Mouse (Mus musculus): ENCODE measurements around the gene 9130213A22Rik. TPM values are rescaled to one million over a fixed set of nuclear protein-coding genes. Genes with fewer than 3 reads are reported as not detected.
A peak's percentile ranks its signal among the peaks of the same experiment; 100 is the strongest.

The 9130213A22Rik gene
- total RNA-seq, 2 experiments from 2014 or later, result 0.33 to 0.44 TPM

DNA sequence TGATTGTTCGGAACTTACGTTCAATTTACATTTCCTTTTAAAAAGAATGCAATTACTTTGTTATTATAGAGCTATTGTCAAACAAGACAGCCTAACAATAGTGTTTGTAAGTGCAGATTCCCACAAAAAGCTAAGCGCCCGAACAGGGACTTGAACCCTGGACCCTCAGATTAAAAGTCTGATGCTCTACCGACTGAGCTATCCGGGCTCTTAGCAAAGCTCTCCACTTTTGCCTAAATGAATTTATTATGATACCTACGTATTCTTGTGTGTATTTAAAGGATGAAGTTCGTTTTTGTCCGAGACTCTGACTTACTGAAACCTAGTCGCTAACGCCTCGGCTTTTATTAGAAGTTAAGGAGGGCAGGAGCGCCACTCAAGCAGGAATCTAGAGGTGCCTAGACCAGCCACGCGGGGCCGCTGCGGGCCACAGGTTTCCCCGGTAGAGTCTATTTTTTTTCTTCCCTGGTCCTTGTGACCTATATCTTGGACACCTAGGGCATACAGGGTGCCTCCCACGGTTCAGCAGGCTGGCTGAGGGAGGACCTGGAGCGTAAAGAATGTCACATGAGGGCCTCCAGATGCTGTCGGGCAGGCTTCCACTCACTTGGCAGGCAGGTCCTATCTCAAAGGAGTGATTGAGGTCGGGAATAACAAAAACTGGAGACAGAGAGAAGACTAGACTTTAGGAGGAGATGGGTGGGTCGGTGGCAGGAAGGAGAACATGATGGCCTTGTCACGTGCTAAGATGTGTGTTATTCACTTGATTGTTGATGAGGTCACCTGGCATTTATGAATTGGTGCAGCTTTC is 2.9 kb upstream of the 9130213A22Rik start:
- intact Hi-C loops (cut with DNase I), result loop anchor here (1.0 to 5.0 kb wide), 2 partner anchors 24 to 117 kb away; no protein-coding TSS in a partner anchor
- DNase-seq, result peak; percentile 78 to 80

DNA sequence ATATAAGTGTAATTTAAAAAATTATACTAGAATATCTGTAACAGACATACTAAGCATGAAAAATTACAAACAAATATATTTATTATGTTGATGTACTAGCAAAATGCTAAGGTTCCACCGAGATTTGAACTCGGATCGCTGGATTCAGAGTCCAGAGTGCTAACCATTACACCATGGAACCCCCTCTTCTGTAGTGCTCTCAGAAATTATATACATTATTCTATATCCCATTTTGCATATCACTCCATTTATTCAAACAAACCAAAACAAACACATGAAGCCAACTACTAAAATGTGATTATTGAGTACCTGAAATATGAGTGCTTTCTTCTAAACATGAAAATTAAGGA is 2.1 kb upstream of the 9130213A22Rik start:
- DNase-seq, result peak; percentile 64 to 74

DNA sequence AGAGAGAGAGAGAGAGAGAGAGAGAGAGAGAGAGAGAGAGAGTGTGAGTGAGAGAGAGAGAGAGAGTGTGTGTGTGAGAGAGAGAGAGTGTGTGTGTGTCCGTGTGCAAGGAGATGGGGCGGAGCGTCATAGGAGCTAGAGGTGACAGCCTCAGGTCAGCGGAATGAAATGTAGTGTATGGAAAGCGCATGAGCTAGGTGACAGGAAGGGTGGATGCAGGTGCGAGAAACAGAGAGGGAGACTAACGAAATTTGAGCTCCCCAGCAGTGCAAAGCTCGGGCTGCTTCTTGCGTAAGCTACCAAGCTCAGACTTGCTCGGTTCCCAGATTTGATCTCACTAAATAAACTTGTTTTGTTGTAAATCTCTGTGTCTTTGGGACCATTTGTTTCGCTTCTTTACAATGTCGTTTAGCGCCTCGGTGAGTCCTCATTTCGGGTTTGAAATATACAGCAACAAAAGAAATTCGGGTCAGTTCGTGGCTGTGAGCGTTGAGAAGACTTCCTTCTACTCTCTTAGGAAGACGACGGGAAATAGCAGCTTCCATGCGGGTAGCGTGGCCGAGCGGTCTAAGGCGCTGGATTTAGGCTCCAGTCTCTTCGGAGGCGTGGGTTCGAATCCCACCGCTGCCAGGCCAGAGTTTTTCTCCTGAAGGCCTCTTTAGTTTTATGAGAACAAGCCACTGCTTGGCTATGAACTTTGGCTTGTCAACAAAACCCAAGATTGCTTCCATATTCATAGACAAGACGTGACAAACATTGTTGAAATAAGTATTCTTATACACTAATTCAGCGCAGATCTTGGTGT is 1.5 kb upstream of the 9130213A22Rik start:
- intact Hi-C loops (cut with DNase I), result loop anchor here (1.0 kb wide), 2 partner anchors 61 to 83 kb away; no protein-coding TSS in a partner anchor
- peak; percentile 88 to 90 for DNase-seq

More for the DNA sequence above, 2.1 kb upstream of the 9130213A22Rik start:
- intact Hi-C loops (cut with DNase I), result loop anchor here (1.0 kb wide), 1 partner anchor 83 kb away; no protein-coding TSS in a partner anchor

DNA sequence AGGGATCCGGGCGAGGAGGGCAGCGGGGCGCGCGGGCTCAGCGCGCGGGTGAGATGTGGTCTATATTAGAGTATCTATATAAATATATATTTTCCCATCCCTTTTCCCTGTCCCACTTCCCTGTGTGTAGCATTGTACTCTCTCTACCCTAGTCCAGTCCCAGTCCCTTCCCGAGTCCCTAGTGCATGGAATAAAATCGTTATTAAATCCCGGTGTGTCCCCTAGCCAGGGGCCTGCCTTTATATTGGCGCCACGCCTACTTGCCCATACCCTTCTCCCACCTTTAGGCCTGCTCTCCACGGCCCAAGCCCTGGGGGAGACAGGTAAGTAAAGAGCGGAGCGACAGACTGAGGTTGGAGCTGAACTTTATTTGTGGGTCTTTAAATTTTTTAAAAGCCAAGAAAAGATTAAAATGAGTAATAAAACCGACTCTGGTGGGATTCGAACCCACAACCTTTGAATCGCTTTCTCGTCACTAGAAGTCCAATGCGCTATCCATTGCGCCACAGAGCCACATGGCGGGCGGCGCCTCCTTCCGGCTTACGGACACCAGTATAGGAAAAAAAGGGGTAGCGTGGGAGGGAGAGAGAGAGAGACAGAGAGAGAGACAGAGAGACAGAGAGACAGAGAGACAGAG is 785 bp upstream of the 9130213A22Rik start:
- peak; percentile 86 to 93 for DNase-seq
- intact Hi-C loops (cut with DNase I), result loop anchor here (1.0 kb wide), 1 partner anchor 60 kb away; no protein-coding TSS in a partner anchor

DNA sequence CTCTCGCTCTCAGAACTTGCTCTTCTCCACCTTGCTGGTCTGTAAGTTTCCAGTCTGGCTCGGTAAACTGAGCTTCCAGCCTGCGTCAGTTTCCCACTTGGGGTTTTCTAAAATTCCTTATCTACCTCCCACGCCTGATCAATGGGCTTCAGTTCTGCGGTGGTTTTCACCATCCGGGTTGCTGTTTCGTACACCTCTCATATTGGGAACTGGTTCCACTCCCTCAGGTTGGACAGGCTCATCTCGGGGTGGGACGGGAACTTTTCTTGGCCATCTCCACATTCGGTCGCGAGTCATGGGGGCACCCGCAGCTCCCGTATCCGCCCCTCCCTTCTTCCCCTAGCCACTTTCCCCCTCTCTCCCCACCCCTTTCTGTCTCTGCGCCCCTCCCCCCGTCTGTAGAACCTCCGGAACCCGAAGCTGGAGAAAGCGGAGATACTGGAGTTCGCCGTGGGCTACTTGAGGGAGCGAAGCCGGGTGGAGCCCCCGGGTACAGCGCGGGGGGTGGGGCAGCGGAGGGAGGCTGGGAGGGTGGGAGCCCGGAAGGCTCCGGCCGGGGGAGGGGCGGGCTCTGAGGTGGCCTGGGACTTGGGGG is 551 bp downstream of the 9130213A22Rik start:
- no peak for DNase-seq
- intact Hi-C loops (cut with DNase I), result loop anchor here (1.0 kb wide), 1 partner anchor 31 kb away; no protein-coding TSS in a partner anchor

DNA sequence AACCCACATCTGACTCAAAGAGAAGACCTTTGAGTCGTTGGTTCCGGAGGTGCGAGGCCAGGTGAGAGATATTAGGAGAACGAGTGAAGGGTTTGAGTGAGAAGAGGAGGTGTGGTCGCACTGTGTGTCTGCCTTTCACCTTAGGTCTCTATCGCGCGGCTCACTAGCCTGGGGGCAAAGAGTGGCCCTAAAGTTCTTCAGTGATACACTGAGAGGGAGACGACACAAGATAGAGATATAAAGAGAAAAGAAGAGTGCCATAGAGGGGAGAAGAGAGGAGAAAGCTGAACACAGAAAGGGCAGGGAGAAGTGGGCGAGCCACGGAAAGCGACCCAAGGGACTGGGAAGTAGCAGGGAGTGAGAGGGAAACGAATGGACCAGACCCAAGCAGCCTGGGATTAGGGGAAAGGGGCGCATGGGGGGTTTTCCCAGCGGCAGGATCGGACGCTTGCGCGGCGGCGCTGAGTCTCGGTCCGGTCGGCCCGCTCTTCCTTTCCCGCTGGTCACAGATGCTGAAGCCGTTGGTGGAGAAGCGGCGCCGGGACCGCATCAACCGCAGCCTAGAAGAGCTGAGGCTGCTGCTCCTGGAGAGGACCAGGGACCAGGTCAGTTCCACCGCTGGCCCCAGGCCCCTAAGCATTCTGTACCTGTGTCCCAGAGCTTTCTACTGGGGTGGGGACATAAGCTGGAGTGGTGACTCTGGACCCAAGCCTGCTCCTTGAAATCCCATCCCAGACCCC is 1.2 kb downstream of the 9130213A22Rik start:
- intact Hi-C loops (cut with DNase I), result no loop called here
- DNase-seq, result peak in 1 of 2 experiments; percentile 46

DNA sequence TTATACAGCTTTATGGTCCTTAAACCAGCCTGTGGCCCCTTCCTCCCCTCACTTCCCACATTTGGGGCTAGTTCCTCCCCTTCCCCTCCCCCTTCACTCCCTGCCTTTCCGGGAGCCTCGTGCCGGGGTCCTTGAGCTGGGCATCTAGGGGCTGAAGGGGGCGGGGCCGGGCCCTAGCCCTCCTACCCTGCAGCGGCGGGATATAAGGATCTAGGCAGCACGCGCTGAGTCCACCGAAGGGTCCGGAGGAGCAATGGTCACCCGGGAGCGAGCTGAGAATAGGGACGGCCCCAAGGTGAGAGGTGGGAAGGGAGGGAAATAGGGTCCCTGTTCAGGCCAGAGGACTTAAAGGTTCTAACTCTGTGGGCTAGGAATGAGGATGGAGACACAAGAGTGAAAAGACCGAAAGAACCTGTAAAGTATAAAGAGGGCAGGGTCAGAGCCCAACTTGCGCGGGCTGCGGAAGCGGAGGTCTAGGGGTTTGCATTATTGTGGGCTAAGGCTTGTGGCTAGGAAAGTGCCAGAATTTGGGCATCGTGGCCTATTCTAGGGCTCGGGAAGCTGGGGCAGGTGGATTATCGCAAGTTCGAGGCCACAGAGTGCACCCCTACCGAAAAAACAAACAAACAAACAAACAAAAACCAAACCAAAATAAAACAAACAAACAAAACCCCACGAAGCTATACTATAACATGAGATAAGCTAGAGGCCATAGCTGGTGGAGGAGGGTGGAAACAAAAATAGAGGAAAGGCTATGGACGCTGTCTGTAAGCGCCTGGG is 2.0 kb downstream of the 9130213A22Rik start, which contains the start of gene Hes7:
Gene Hes7 (plus strand): TSS at position 184 of the 780 bp plus-strand sequence.
- intact Hi-C loops (cut with DNase I), result no loop called here
- no peak for DNase-seq

DNA sequence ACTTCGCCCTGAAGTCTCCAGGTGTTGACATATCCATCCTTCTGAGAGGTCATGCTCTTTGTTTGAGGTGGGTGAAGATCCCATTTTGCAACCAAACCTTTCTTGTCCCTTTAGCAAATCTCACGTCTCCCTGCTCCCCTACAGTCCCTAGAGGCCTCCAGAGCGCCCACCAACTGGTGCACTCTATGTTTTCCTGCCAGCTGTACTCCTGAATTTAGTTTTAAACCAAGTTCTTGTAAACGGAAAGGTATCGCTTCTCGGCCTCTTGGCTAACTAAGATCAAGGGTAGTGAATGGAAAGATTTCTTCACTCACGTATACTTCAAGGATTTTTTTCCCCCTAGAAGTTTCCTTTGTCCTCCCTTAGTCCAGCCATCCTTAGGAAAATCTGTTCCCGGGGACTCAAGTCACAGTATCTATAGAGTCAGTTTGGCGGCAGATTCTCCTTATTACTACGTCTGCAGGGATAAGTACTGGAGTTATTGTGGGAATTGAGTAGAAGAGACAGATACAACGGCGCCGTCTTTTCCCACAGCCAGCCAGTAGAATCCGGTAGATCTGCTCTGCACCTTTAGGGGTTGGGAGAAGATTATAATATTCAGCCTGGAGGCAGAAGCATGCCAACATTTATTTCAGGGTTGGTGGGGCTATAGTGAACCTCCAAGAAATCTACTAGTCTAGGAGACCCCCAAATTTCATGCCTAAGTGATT is 2.8 kb downstream of the 9130213A22Rik start:
- intact Hi-C loops (cut with DNase I), result no loop called here
- no peak for DNase-seq

DNA sequence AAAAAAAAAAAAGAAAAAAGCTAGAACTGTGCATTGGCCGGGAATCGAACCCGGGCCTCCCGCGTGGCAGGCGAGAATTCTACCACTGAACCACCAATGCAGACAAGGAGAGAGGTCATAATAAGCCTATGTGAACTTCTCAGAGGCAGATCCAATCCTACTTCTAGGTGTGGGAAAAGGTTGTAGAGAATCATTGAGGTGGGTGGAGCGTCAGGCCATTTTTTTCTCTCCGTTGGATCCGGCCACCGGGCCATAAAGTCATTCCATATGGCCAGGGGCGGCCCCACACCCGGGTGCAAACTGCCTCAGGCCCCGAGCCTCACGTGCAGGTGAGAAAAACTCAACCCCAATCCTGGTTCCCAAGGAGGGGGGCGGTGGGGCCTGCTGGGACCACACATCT is 3.6 kb downstream of the 9130213A22Rik start:
- intact Hi-C loops (cut with DNase I), result loop anchor here (1.0 kb wide), 1 partner anchor 18 kb away; no protein-coding TSS in a partner anchor
- peak; percentile 87 to 93 for DNase-seq

DNA sequence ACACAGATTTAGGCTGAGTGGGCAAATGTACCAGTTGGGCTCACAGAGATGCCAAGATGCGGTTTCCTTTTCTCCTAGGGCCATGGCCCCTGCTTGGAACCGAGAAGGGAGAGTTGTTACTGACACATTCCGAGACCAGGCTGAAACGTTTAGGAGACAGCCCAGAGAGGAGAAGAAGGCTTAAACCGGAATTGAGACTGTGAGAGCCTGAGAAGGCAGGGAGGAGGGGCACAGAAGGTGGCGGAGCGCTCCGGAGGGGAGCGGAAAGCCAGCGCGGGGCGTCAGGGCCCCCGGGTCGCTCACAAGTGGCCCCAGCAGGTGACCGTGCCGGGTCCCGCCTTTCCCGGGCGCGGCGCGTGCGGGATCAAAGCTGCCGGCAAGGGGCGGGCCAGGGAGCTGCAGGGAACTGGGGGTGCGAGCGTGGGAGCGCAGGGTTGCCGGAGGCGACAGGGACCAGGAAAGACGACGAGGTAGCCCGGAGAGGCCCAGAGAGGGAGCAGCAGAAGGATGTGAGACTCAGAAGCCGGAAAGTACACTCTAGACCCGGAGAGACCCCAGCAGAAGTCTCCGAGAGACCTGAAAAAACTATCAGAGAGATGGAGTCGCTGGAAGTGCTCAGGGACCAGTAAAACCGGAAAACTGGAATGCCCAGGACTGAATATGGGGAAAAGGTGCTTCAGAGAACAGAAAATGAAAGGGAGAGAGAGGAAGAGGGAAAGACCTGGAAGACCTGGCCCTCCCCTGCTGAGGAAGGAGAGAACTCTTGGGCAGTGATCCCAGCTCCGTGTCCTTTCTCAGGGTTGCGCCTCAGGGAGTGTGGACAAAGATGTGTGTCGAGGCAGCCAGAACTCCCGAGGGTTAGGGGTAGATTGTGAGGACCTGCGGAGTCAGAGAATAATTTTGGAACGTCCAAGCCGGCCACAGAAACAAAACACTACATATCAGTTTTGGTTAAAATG is 4.4 kb downstream of the 9130213A22Rik start:
- intact Hi-C loops (cut with DNase I), result loop anchor here (1.0 kb wide), 1 partner anchor 18 kb away; no protein-coding TSS in a partner anchor
- DNase-seq, result peak; percentile 63 to 70

DNA sequence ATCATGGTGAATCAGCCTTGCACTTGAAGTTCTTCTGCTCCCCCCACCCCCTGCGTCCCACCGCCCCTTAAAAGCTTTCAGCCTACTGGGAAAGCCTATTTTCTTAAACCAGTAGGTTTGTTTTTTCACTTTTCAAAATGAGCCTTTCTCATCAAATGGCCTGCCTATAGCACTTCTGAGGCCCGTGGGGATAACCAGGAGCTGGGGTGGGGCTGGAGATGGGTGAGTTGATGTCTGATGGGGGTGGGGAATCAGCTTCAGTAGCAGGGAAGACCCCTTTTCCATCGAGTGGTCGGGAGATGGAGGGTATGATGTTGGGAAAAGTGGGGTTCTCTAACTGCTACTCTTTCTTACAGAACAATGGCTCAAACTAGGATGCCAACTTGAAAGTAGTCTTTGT is 5.5 kb downstream of the 9130213A22Rik start:
- intact Hi-C loops (cut with DNase I), result no loop called here
- no peak for DNase-seq

DNA sequence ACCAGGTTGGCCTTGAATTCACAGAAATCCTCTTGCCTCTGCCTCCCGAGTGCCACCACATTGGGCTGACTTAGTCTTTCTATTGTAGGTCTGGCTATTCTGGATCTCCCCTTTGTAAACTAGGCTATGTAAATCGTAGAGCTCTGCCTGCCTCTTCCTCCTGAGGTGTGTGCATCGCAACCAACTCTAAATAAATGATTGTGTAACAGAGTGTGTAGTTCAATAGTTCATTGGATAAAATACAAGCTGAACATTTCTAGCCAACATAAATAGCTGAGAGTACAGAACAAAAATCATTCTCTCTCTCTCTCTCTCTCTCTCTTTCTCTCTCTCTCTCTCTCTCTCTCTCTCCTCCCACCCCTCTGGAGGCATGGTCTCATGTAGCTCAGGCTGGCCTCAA is 7.8 kb downstream of the 9130213A22Rik start:
- DNase-seq, result no peak
- intact Hi-C loops (cut with DNase I), result no loop called here

DNA sequence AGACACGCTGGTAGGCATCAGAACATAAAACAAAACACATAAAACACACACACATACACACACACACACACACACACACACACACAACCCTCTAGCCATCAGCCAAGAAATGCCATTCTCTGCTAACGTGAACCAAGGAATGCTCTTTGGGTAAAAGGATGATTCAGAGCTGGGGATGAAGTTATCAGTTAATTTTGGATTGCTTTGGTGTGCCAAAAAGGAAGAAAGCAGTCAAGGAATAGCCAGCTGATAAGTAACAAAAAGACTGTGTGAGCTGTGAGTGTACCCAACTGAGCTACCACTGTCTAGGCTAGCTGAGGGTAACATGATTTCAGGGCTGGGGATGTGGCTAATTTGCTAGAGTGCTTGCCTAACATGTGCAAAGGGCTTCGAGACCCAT is 8.4 kb downstream of the 9130213A22Rik start:
- intact Hi-C loops (cut with DNase I), result no loop called here
- DNase-seq, result no peak

DNA sequence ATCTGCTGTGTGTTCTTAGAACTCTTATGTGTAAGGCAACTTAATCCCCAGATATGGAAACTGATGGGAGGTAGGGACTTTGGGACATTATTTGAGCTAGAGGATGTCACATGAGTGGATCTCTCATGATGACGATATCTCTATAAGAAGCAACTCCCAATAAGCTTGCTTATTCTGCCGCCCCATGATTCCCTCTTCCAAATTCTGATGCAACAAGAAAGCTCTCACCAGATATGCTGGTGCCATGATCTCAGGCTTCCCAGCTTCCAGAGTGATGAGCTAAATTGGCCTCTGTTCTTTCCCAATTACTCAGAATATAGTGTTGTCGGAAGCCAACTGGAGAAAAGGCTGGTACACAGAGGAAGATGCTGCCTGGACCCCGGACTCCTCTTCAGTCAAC is 10.5 kb downstream of the 9130213A22Rik start:
- no peak for DNase-seq
- intact Hi-C loops (cut with DNase I), result no loop called here

DNA sequence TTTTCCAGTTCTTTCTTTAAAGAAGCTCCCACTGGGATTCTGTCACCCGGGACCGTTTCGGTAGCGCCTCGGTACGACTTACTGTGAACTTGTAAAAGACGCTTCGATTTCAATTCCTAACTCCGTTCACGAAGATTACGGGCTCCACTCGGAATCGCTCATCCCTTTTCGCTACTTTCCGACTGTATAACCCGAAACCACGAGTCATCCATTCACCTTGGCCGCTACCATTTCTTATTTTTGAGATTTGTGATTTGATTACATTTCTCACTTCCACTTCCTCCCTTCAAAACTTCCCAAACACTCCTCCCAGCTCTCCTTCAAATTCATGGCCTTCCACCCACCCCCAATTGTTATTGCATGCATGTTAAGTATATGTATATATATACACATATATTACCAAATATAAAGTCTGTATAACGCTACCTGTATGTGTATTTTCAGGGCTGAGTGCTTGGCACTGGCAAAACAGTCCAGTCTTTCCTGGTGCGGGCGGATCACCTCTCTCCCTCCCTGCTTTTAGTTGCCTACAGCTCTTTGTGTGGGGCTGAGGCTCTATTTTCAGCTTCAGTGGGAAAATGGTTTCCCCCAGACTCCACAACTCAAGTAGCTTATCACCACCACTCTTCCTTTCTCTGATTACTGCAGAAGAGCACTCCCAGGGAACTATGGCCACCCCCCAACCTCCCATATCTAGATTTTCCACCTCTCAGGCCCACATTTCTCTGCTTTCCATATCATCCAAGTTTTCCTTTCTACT is 11.2 kb downstream of the 9130213A22Rik start:
- no peak for DNase-seq
- intact Hi-C loops (cut with DNase I), result no loop called here

All from heart, postnatal 14 days (tissue).